Mouse (Mus musculus) heart, postnatal 4 days (tissue): ENCODE measurements around the gene Atp11c. TPM values are rescaled to one million over a fixed set of nuclear protein-coding genes. Genes with fewer than 3 reads are reported as not detected.

Experiments
- DNase-seq: peaks from one replicate; pipeline ENCODE4 v3.0.0; 2021
- microRNA-seq, 2 experiments: library from miRNA; unstranded; fragments of <30 nt; microRNA quantifications; one replicate each; pipeline ENCODE4 v1.2.0; 2021 to 2022
- total RNA-seq, 2 experiments: library from RNA; stranded (reverse); gene quantifications; 2 replicates each; pipeline ENCODE4 v1.2.3; 2021

Atp11c gene
- total RNA-seq, 2 experiments from 2014 or later: 10.1 to 10.2 TPM

DNA sequence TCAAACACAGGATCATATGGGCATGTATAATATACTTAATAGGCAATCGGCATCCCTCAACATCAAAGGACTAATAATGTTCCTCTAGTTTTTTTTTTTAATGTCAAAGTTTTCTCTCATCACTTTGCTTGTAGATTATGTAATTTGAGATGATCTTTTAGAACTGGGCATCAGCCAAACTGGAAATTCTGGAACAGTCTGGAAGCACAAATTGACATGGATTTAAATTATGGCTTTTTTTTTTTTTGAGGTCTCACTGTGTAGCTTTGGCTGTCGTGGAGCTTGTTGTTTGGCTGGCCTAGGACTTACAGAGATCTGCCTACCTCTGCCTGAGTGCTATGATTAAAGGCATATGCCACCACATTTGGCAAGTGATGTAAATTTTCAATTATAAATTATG, 210.8 kb downstream of the Atp11c start:
- DNase-seq: no peak

DNA sequence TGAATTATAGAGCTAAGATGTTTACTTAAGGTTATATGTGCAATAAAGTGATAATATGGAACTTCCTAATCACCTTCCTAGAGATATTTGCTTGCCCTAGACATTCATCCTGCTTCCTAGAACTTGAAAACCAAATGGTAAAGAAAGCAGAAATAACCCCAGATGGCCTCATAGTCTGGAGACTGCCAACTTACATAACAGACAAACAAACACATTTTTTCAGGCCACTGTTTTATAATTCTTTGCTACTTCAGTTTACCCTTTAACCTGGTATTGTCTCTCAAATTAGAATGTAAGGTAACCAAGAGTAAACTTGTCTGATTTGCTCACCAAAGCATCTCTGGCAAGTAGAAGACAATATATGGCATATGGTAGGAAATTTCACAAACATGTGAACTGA, 212.1 kb downstream of the Atp11c start:
- DNase-seq: no peak

DNA sequence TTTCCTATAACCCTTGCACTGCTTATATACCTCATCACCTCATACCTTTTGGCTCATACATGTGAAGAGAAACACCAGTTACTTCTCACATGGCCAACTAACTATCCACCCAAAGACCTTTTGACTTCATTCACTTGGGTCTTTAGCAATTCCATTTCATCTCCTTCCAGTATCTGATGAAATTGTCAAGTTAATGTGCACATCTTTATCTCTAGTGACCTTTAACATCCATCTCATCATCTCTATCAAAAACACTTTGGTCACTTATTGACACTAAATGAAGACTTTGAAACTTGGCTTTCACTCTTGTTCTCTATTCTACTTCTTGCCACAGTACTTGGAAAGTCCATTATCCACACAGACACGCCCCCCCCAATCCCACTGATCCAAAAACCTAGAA, 243.8 kb downstream of the Atp11c start:
- DNase-seq: no peak

DNA sequence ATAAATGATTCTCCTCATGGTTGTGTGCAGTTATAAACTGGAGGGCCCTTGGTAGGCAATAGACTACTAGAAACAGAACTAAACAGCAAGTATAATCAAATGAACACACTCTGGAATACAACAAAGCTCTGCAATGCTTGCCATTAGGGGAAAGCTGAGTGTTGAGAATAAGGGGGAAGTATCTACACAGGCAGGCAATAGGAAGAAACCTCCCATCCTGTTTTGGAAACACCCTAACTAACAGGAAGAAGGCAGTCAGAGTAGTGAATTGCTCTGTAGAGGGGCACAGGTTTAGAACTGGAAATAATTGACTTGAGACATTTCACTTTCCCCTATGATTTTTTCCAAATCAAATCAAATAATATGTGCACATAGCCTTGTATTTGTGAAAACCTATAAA, 247.1 kb downstream of the Atp11c start:
- DNase-seq: no peak

DNA sequence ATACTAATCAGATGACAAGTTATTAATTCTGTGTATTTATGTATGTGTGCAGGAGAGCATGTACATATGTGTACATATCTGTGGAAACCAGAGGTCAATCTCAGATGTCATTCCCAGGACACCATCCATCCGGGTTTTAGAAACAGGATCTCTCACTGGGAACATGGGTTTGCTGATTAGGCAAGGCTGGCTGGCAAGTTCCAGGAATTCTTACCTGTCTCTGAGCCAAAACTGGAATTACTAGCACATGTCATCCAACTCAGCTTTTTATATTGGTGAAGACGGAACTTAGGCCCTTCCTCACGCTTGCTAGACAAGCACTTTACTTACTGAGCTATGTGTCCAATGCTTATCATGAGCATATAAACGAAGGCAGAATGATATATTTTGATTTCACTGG, 247.5 kb downstream of the Atp11c start:
- no peak for DNase-seq

DNA sequence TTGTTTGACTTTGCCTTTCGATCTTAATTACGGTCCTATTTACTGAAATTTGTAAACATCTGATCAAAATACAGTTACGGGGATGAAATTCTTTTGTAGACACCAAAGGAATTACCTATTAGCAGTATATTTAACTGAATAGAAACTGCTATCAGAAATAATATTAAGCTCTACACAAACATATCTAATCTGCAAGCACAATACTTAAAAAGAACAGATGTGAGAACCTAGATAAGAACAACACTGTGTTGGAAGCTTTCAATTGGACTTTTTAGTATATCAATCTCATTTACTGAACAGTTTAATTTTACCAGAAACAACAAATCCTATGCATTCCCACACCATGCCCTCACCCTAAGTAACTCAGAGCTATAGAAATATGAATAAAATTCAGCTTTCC, 262.8 kb downstream of the Atp11c start:
- DNase-seq: no peak

DNA sequence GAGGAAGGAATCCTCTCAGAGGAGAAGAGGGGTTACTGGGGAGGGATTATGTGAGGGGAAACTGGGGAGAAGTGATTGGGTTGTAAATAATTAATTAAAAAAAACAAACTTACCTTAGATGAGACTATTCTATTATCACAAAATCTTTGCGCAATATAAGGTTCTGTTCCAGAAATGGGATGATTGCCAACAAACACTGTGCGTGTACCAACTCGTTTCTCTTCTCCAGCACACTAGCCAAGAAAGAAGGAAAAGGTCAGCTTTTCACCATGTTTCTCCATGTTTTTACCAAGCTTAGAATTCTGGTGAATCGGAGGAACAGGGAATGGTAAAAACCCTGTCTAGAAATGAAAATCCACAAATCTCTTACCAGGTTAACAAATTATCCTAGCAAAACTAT, 271.2 kb downstream of the Atp11c start:
- DNase-seq: no peak

DNA sequence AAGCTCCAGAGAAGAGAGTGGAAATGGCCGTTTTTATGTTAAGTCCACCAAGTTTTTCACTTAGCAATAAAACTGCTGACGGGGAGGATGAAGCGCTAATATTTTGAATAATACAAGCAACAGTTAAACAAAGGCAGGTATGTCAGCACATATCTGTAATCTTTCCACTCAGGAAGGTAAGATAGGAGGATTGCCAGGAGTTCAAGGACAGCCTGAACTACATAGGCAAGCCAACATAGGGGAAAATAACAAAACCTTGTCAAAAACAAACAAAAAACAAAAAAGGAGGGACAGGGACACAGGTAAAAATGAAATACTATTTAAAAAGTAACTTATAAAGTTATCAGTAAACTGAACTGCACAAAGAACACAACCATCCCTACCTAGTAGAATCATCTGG, 274.8 kb downstream of the Atp11c start:
- no peak for DNase-seq

DNA sequence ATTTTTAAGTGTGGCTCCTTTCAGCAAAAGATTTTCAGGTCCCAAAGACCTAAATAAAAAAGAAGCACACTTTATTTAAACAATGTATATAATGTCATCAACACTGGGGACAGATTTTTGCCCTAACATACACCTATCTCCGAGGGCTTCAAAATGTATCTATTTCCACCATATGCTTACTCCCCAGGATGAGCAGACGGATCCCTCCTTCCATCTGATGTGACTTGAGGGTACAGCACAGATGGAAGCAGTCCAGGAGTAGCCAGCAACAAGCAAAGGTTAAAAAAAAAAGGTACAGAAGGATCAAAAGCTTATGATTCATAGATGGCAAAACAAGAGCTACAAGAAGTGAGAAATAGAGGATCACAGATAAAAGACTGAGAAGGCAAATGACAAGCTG, 300.2 kb downstream of the Atp11c start:
- DNase-seq: no peak

DNA sequence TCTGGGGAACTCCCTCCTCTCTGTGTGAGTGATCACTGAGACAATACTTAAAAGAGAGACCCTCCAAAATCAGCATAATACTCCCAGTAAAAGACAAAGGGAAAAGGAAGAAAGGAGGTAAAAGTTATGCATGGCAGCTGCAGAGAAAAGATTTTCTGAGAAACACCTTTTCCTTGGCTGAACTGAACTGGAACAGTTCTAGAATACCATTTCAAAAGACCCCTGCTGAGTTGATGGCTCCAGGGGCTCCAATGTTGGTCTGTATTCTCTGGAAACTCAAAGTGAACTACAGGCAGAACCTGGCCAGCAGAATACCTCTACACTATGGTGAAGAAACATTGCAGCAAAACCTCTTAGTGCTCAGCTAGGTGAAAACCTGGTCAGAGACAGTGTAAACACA, 337.2 kb downstream of the Atp11c start:
- no peak for DNase-seq

DNA sequence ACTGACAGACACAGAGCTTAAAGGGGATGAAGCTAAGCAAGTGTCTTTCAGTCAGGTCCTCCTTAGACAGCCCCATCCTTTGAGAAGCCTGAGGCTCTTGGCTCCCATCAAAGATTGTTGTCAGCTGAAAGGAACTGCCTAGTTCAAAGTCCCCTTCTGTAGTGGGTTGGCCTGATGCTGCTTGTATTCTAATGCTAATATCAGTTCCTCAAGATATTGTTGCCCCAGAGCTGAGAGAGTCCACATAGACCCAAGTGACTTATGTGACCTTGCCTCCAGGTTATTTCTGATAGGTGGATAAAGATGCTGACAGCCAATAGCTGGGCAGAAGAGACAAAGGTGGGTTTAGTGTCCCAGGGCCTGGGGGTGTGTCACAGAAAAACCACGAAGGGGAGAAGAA, 404.8 kb downstream of the Atp11c start:
- no peak for DNase-seq

DNA sequence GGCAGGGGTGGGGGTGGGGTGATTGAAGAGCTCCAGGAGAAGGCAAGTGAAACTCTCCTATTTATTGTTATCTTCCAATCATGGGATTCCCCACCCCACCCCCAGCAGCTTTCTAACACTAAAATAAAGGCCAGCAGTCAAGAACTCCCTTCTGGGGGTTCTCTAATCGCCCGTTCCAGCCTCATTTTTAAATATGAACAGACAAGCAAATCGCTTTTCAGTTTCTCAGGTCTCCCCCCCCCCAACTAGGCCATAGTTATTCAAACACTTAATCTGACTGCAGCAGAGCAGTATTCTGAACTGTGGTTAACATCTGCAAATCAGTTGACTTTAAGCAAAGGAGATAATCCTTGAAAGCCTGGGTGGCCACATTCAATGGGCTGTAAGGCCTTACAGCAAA, 409.9 kb downstream of the Atp11c start:
- no peak for DNase-seq

DNA sequence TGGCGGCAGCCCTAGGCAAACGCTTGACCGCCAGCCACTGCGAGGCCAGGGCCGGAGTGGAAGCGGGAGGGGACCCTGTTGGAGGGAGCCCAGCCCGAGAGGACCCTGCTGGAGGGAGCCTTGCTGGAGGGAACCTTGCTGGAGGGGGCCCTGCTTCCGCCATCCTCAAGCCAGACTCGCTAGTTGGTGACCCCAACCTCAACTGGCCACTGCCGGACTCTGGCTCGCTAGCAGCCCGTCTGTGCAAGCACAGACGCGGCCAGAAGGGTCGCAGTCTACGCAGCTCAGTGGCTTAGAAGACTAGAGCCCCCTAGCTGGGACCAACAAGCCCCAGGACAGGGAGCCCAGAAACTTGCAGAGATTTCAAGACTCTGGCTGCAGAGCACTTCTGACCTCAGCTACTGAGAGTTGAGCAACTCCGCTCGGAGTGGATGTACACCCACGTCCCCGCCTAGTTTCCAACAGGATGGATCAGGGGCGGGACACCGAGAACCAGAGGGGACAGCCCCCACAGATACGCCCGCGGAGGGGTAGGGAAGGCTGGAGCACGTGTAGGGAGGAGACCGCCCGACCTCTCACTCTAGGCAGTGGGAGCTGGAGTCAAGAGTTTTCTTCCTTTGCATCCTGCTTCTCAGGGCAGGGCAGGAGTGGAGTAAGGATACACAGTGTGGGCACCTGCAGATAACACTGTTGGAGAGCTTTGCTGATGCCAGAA, 413.6 kb downstream of the Atp11c start, which contains the start of gene Mcf2:
Gene Mcf2, minus strand, starts transcription at position 346 of the 715 bp plus-strand sequence.
- peak; percentile 5 for DNase-seq

DNA sequence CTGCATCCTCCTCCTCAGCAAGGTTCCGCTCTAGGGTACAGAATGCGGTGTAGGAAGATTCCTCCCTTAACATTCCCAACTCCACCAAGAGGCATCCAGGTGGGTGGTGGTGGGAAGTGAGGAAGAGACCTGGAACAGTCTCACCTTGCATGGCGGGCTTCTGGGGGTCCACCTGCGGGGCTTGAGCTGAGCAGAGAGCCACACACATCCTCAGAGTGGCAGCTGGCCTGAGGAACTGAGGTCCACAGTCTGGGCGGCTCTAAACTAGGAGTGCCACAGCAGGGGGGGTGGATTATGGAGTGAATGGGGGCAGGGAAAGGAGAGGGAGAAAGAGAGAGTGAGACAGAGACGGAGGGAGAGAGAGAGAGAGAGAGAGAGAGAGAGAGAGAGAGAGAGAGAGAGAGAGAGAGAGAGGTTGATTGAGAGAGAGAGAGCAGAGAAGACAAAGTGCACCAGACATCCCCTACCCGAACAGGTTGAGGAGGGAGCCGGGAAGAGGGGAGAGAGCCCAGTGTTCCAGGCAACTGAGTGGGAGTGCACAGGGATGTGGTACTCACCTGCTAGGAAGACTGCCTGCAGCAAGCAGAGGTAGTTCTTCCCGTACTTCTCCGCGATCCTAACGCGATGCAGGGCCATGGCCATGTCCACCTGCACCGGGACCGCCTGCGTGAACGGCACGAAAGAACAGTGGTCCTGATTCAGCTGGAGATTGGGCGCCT, 414.3 kb downstream of the Atp11c start:
- DNase-seq: peak; percentile 4

Small RNA genes lying within 50 kb of the gene (microRNA-seq; reads per million reads assigned to microRNA genes)
- 141 to 164 reads per million in 2 experiments for gene Mir505

Other genes starting within 250 kb of the Atp11c start
- gene Gm7073, start 53.4 kb downstream of the Atp11c start, total RNA-seq: not detected